Mouse (Mus musculus): ENCODE measurements around the gene Eef1akmt2. TPM values are rescaled to one million over a fixed set of nuclear protein-coding genes. Genes with fewer than 3 reads are reported as not detected.

The Eef1akmt2 gene
- total and polyA plus RNA-seq, 3 experiments: 31.4 to 87.2 (median 35.9) TPM

DNA sequence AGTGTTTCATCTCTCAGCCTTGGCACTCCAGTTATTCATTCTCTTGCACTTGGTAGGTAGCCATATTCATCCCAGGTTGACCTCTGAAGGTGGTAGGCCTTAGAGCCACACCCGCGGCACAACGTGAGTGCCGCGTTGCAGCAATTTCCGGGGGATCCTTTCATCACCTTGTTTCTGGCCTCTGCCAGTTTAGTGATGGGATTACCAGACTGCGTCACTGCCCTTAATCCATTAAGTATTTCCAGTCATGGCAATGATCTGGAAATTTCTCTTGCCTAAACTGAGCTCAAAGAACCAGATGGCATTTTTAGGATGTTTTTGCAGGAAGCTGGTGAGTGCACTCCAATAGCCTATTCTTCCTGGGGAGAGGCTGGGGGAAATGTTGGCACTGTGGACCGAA lies 37.2 kb upstream of the Eef1akmt2 start:
- dilution Hi-C loops (cut with MboI; ENCODE audit: extremely low pct_ligation_motif_present, extremely low pct_unique_long_range_greater_than_20kb, low sequenced_read_pairs): no loop called here
- TF ChIP-seq MXI1 (IDR thresholded peaks at IDR 0.05; ENCODE audit: low read depth, low read length) (no peak), EP300 (IDR thresholded peaks at IDR 0.05; ENCODE audit: low read length) (no peak), MEF2A (IDR thresholded peaks at IDR 0.05; ENCODE audit: borderline replicate concordance, low read depth, low read length) (no peak), E2F4 (IDR thresholded peaks at IDR 0.05; ENCODE audit: insufficient replicate concordance, low read depth, low read length) (no peak), USF2 (conservative IDR thresholded peaks at IDR 0.05; ENCODE audit: low read depth, low read length) (no peak), MYC (IDR thresholded peaks at IDR 0.05; ENCODE audit: low read depth, low read length) (no peak), MAZ (IDR thresholded peaks at IDR 0.05; ENCODE audit: low read depth, low read length) (no peak), ZNF384 (IDR thresholded peaks at IDR 0.05; ENCODE audit: low read depth, low read length) (no peak), KAT2A (IDR thresholded peaks at IDR 0.05; ENCODE audit: insufficient replicate concordance, low read length) (no peak), NRF1 (IDR thresholded peaks at IDR 0.05; ENCODE audit: low read depth, low read length) (no peak), USF1 (IDR thresholded peaks at IDR 0.05; ENCODE audit: low read depth, low read length) (no peak), IRF4 (IDR thresholded peaks at IDR 0.05; ENCODE audit: low read depth, low read length) (no peak), CHD2 (IDR thresholded peaks at IDR 0.05; ENCODE audit: low read length) (no peak), MAX (IDR thresholded peaks at IDR 0.05; ENCODE audit: low read length) (no peak), MAFK (IDR thresholded peaks at IDR 0.05; ENCODE audit: insufficient replicate concordance, low read length) (no peak), TBP (conservative IDR thresholded peaks at IDR 0.05; ENCODE audit: low read depth, low read length) (no peak), ZKSCAN1 (IDR thresholded peaks at IDR 0.05; ENCODE audit: borderline replicate concordance, low read depth, low read length) (no peak), SIN3A (IDR thresholded peaks at IDR 0.05; ENCODE audit: low read length) (no peak), ZMIZ1 (IDR thresholded peaks at IDR 0.05; ENCODE audit: low read depth, low read length) (no peak)
- H3K9me3 ChIP-seq (replicated peaks; ENCODE audit: low read length): no peaks in the 10 kb centered on the region
- H3K27me3 ChIP-seq (replicated peaks): no peaks in the 10 kb centered on the region
- no peak for DNase-seq (ENCODE audit: extremely low read depth)
- in situ Hi-C loops (cut with MboI; ENCODE audit: low pct_ligation_motif_present, low pct_unique_long_range_greater_than_20kb, low sequenced_read_pairs): no loop called here
- peaks cover 0 to 8% of the 10 kb centered on the region in 2 experiments; a peak in 2 of 4 replicates for H3K4me1 ChIP-seq (ENCODE audit: control insufficient read depth in 1 of 2, insufficient read depth in 2 of 2)
- no peak overlapping the region for H3K9ac ChIP-seq (ENCODE audit: insufficient read depth, low read depth)
- peaks cover 8 to 10% of the 10 kb centered on the region in 2 experiments for H3K36me3 ChIP-seq (replicated peaks in 1 of 2; ENCODE audit: control insufficient read depth in 1 of 2, insufficient read depth in 1 of 2, low read length in 1 of 2)
- H3K4me2 ChIP-seq (ENCODE audit: insufficient read depth, low read depth, poor library complexity, severe bottlenecking): no peak overlapping the region
- no peak overlapping the region for H3K4me3 ChIP-seq (replicated peaks in 1 of 3; ENCODE audit: low read depth in 2 of 3, low read length in 2 of 3, poor library complexity in 1 of 3)
- no peak overlapping the region for H3K27ac ChIP-seq (ENCODE audit: insufficient read depth, low read depth)
- no peaks in the 10 kb centered on the region for H3K79me2 ChIP-seq (replicated peaks; ENCODE audit: control insufficient read depth, extremely low read depth, insufficient read depth, poor library complexity, severe bottlenecking)

DNA sequence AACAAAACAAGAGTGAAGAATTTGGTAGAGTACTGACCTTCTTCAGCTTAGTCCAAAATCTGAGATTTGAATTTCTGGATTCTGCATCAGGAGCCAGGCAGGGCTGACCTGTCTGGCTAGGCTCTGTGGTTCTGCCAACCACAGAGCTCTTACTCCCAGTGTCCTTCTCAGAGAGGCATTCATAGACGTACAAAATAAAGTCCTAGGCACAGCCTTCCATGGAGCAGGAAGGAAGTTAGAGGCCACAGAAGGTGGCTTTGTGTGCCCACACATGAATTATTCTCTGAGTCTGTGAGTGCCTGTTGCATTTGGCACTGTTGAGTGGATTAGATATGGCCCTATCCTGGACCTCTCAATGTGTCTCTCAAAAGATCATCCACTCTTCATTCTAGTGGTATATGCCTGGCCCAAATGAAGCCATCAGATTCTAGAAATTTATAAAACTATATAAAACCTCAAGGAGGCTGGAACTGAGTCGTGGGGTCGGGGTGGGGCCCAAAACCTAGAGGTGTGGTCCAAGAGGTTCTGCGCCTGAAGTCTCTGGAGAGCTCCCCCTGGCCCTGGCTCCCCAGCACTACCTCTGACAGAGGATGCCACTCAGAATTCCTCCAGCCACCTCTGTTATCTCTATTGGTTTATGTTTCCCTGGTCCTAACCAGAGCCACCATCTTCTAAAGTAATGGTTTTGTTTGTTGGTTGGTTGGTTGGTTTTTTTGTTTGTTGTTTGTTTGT lies 36.2 kb upstream of the Eef1akmt2 start:
- dilution Hi-C loops (cut with MboI; ENCODE audit: extremely low pct_ligation_motif_present, extremely low pct_unique_long_range_greater_than_20kb, low sequenced_read_pairs): no loop called here
- Histone ChIP-seq H3K36me3 (replicated peaks in 1 of 2; ENCODE audit: control insufficient read depth in 1 of 2, insufficient read depth in 1 of 2, low read length in 1 of 2) (peaks cover 16 to 21% of the 10 kb centered on the region in 2 experiments), H3K4me2 (ENCODE audit: insufficient read depth, low read depth, poor library complexity, severe bottlenecking) (no peak overlapping the region), H3K4me1 (ENCODE audit: control insufficient read depth in 1 of 2, insufficient read depth in 2 of 2) (peaks cover 0 to 8% of the 10 kb centered on the region in 2 experiments; a peak in 2 of 4 replicates), H3K27ac (ENCODE audit: insufficient read depth, low read depth) (no peak overlapping the region), H3K27me3 (replicated peaks) (no peaks in the 10 kb centered on the region), H3K79me2 (replicated peaks; ENCODE audit: control insufficient read depth, extremely low read depth, insufficient read depth, poor library complexity, severe bottlenecking) (no peaks in the 10 kb centered on the region), H3K9me3 (replicated peaks; ENCODE audit: low read length) (no peaks in the 10 kb centered on the region), H3K9ac (ENCODE audit: insufficient read depth, low read depth) (no peak overlapping the region), H3K4me3 (replicated peaks in 1 of 3; ENCODE audit: low read depth in 2 of 3, low read length in 2 of 3, poor library complexity in 1 of 3) (no peak overlapping the region)
- no peak for DNase-seq (ENCODE audit: extremely low read depth)
- in situ Hi-C loops (cut with MboI; ENCODE audit: low pct_ligation_motif_present, low pct_unique_long_range_greater_than_20kb, low sequenced_read_pairs): no loop called here
- no peak for TF ChIP-seq GABPA (IDR thresholded peaks at IDR 0.05; ENCODE audit: insufficient replicate concordance, low read depth, low read length)
- TF ChIP-seq CTCF (conservative IDR thresholded peaks at IDR 0.05 in 1 of 2, IDR thresholded peaks at IDR 0.05 in 1 of 2; ENCODE audit: low read depth in 2 of 2, low read length in 2 of 2): peak in 1 of 2 experiments; percentile 34; a peak in 2 of 4 replicates
- TF ChIP-seq ETS1 (conservative IDR thresholded peaks at IDR 0.05; ENCODE audit: low read depth, low read length): no peak
